Mouse (Mus musculus) mature B cell (primary cell): Measurements from ENCODE around the gene Il7r.

Experiments used
- in situ Hi-C: fragments of 300-500 bp; cut with MboI; formaldehyde crosslinking; loops from 2 replicates; pipeline ENCODE4 v1.14.3; 2019

Il7r gene

DNA sequence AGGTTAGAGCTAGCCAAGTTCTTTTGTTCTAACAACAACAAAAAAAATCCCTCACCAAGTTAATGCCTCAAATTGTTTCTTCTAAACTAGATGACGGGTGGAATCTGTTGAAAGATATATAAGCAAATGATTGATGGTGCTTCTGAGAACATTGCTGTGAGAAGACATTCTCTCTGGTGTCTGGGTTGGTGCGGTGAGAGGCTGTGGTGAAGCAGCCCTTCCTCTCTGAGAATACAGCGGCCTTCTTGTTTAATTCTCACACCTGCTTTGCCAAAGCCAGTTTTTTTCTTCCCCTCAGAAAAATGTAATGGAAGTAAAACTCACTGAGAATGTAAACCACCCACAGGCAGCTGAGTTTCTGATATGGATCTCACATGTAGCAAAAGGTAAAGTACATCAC, 57.8 kb downstream of the Il7r start:
- in situ Hi-C loops, result loop anchor here (25.0 kb wide), 1 partner anchor 265 kb away; the partner anchor contains the start of gene Spef2

DNA sequence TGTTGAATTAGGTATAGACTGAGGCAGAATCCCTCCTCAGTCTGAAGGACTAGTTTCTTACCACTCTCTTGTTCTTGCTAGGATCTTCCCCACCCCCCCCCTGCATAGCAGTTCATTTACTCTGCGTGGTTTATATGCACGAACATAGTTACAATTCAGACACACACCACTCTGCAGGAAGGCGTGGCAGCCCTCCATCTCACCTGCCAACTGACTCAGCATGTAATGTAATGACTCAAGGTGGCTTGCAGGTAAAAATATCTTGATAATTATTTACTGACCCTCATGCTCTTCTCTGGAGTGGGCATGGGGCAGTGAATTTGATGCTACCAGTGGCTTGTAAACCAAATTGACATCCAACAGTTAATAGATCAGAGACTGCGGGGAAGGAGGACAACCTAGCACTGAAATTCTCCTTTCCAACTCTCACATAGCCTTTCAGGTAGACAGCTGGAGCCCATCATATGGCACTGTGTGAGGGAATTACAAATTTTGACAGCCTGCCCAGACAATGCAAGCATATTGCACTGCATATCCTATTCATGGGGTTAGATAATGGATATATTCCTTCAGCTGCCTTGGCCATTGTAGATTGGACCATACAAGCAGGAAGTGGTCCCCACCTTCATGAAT, 58.8 kb downstream of the Il7r start:
- in situ Hi-C loops, result loop anchor here (25.0 kb wide), 1 partner anchor 266 kb away; the partner anchor contains the start of gene Spef2

DNA sequence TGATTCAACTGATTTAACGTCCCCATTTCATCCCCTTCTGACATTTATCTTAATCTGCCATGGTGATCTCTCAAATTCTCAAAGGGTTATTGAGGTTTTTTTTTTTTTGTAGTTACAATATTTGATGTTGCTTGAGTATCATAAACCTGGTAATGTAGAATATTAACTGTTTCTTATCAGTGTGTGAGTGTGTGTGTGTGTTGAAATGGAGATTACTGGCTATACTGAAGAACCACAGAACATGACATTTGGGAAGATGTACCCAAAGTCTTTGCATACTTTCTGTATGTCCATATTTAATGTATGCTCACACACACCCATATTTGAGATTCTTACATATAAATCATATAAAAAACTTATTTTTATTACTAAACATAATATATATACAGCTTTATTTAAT, 65.9 kb downstream of the Il7r start:
- in situ Hi-C loops, result loop anchor here (25.0 kb wide), 1 partner anchor 273 kb away; the partner anchor contains the start of gene Spef2

DNA sequence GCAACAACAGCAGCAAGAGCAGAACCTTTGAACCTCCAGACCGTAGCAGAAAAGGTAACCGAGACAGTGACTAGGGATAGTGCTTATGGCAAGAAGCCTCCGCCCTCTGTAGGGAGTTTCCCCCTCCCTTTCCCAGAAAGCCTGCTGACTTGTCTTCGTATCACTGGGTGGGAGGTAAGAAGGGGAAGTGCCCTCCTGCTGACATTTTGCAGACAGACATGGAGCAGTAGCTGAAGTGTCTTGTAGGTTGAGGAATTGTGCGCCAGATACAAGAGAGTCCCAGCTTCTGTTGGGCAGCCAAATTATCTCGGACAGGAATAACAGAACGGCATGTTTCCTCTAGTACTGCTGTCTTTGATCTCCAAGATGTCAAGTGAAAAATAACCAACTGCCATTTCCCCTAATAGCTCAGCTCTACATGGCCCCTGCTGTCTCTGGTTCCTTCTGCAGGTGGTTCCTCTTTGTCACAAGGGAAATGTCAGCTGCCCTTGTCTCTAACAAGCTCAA, 66.4 kb downstream of the Il7r start:
- in situ Hi-C loops, result loop anchor here (25.0 kb wide), 1 partner anchor 274 kb away; the partner anchor contains the start of gene Spef2
